Mouse (Mus musculus) bone marrow, adult 2 months (tissue): ENCODE results near the gene Kif5c.

Experiments used
- CTCF ChIP-seq: fragments of 200-500 bp; IDR thresholded peaks from 2 replicates; pipeline ENCODE4 v1.5.1; 2011; ENCODE audit warnings: low read length, control low read depth; ENCODE audit not compliant: control insufficient read depth, insufficient read depth
- POLR2A ChIP-seq: fragments of 200-500 bp; IDR thresholded peaks from 2 replicates; pipeline ENCODE4 v1.6.1; 2011; ENCODE audit warnings: low read depth, mild to moderate bottlenecking, control low read depth, low read length, borderline replicate concordance; ENCODE audit not compliant: control insufficient read depth

DNA sequence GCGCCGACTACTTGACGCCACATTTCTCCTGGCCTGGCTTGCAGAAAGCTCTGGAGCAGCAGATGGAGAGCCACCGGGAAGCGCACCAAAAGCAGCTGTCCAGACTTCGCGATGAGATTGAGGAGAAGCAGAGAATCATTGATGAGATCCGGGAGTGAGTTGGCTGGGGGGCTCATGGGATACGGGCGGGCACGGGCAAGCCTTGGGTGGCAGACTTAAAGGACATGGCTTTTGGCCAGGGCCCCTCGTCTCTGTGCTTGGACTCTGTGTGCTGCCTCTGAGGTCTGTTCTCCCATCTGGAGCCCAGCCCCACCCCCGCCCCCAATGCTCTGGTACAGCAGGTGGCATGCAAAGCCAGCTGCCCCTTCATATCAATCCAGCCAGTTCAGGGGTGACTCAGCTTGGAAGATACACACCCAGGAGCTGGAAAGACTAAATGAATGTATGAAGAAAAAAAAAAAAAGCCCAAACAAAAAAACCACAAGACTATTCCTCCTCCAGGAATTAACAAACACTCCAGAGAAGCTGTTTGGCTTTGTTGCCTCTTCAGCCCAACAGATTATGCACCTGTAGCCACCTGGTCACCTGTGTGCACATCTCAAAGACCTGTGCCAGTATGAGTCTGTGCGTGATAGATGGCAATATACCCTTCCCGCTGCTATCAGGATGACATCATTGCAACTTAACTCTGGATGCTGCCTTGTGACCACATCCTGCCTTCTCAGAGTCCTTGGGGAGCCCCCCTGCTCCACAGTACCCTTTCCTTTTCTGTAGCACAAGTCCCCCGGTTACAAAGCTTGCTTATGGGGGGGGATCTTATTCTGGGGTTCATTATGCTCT is 123.0 kb downstream of the Kif5c start:
- TF ChIP-seq CTCF: no peak
- no peak for TF ChIP-seq POLR2A
